Mouse (Mus musculus): ENCODE measurements around the gene Kif26b. TPM values are rescaled to one million over a fixed set of nuclear protein-coding genes. Genes with fewer than 3 reads are reported as not detected.

The Kif26b gene
- polyA plus RNA-seq, 1 experiment from 2014 or later = 8.7 TPM

GRCm38 (mm10) chr1:178568551-178569545, 39.9 kb downstream of the Kif26b start:
- H3K9ac ChIP-seq = no peak overlapping the region
- WGBS = 39% methylated on average over 7 of the region's 7 CpGs
- H3K36me3 ChIP-seq = no peaks in the 10 kb centered on the region
- no peak overlapping the region for H3K4me2 ChIP-seq (replicated peaks)
- no peaks in the 10 kb centered on the region for H3K27me3 ChIP-seq
- H3K9me3 ChIP-seq (replicated peaks) = no peaks in the 10 kb centered on the region
- no peak overlapping the region for H3K4me3 ChIP-seq (replicated peaks)
- H3K27ac ChIP-seq (replicated peaks) = peak overlapping the region; percentile 39; the same call in 1 of the 2 replicates
- H3K4me1 ChIP-seq = peaks cover 38% of the 10 kb centered on the region
- ATAC-seq (ENCODE audit: insufficient number of reproducible peaks, low FRiP score, low TSS enrichment, low read depth) = no peak

- ATAC-seq (ENCODE audit: insufficient number of reproducible peaks, low FRiP score, low TSS enrichment, low read depth) = no peak
- H3K4me1 ChIP-seq = peaks cover 38% of the 10 kb centered on the region
- H3K4me3 ChIP-seq (replicated peaks) = no peak overlapping the region
- H3K9ac ChIP-seq = no peak overlapping the region
- no peaks in the 10 kb centered on the region for H3K9me3 ChIP-seq (replicated peaks)
- 64% methylated on average over 4 of the region's 4 CpGs for WGBS
- no peak overlapping the region for H3K27ac ChIP-seq (replicated peaks)
- no peaks in the 10 kb centered on the region for H3K27me3 ChIP-seq
- H3K36me3 ChIP-seq = 0 out of 2 replicates have a peak, but pooled peaks cover 2% of the 10 kb centered on the region
- H3K4me2 ChIP-seq (replicated peaks) = no peak overlapping the region
Measured at GRCm38 (mm10) chr1:178571009-178571408, 42.1 kb downstream of the Kif26b start.

- Histone ChIP-seq H3K4me2 (replicated peaks) (no peak overlapping the region), H3K9ac (no peak overlapping the region), H3K36me3 (0 out of 2 replicates have a peak, but pooled peaks cover 2% of the 10 kb centered on the region), H3K9me3 (replicated peaks) (no peaks in the 10 kb centered on the region), H3K27ac (replicated peaks) (no peak overlapping the region), H3K4me3 (replicated peaks) (no peak overlapping the region), H3K4me1 (peaks cover 34% of the 10 kb centered on the region), H3K27me3 (no peaks in the 10 kb centered on the region)
- WGBS = 31% methylated on average over 13 of the region's 13 CpGs
- ATAC-seq (ENCODE audit: insufficient number of reproducible peaks, low FRiP score, low TSS enrichment, low read depth) = no peak
Measured at GRCm38 (mm10) chr1:178571885-178572444, 43.0 kb downstream of the Kif26b start.

GRCm38 (mm10) chr1:178573406-178574032, 44.6 kb downstream of the Kif26b start:
- Histone ChIP-seq H3K27ac (replicated peaks) (no peak overlapping the region), H3K4me3 (replicated peaks) (no peak overlapping the region), H3K4me1 (peaks cover 20% of the 10 kb centered on the region), H3K9ac (no peak overlapping the region), H3K27me3 (no peaks in the 10 kb centered on the region), H3K4me2 (replicated peaks) (no peak overlapping the region), H3K9me3 (replicated peaks) (no peaks in the 10 kb centered on the region), H3K36me3 (0 out of 2 replicates have a peak, but pooled peaks cover 2% of the 10 kb centered on the region)
- WGBS = 61% methylated on average over 4 of the region's 4 CpGs
- ATAC-seq (ENCODE audit: insufficient number of reproducible peaks, low FRiP score, low TSS enrichment, low read depth) = no peak

GRCm38 (mm10) chr1:178575706-178576105, 46.8 kb downstream of the Kif26b start:
- ATAC-seq (ENCODE audit: insufficient number of reproducible peaks, low FRiP score, low TSS enrichment, low read depth) = no peak
- H3K4me1 ChIP-seq = peaks cover 10% of the 10 kb centered on the region; the same call in 1 of the 2 replicates
- no peaks in the 10 kb centered on the region for H3K9me3 ChIP-seq (replicated peaks)
- no peaks in the 10 kb centered on the region for H3K27me3 ChIP-seq
- 92% methylated on average over 2 of the region's 2 CpGs for WGBS
- 0 out of 2 replicates have a peak, but pooled peaks cover 2% of the 10 kb centered on the region for H3K36me3 ChIP-seq
- H3K9ac ChIP-seq = no peak overlapping the region
- no peak overlapping the region for H3K4me2 ChIP-seq (replicated peaks)
- no peak overlapping the region for H3K4me3 ChIP-seq (replicated peaks)
- no peak overlapping the region for H3K27ac ChIP-seq (replicated peaks)

- H3K27me3 ChIP-seq = no peaks in the 10 kb centered on the region
- ATAC-seq (ENCODE audit: insufficient number of reproducible peaks, low FRiP score, low TSS enrichment, low read depth) = 0 out of 2 replicates have a peak, but pooled peaks have one; percentile 15
- H3K9me3 ChIP-seq (replicated peaks) = no peaks in the 10 kb centered on the region
- H3K27ac ChIP-seq (replicated peaks) = no peak overlapping the region
- no peak overlapping the region for H3K4me2 ChIP-seq (replicated peaks)
- 0 out of 2 replicates have a peak, but pooled peaks cover 2% of the 10 kb centered on the region for H3K36me3 ChIP-seq
- WGBS = 58% methylated on average over 3 of the region's 3 CpGs
- no peak overlapping the region for H3K9ac ChIP-seq
- peaks cover 5% of the 10 kb centered on the region; the same call in 1 of the 2 replicates for H3K4me1 ChIP-seq
- no peak overlapping the region for H3K4me3 ChIP-seq (replicated peaks)
Measured at GRCm38 (mm10) chr1:178576926-178577325, 48.0 kb downstream of the Kif26b start.

- Histone ChIP-seq H3K4me2 (replicated peaks) (no peak overlapping the region), H3K27ac (replicated peaks) (0 out of 2 replicates have a peak overlapping the region, but pooled peaks have one; percentile 22), H3K4me1 (peaks cover 33% of the 10 kb centered on the region), H3K9ac (no peak overlapping the region), H3K27me3 (no peaks in the 10 kb centered on the region), H3K4me3 (replicated peaks) (no peak overlapping the region), H3K36me3 (no peaks in the 10 kb centered on the region), H3K9me3 (replicated peaks) (no peaks in the 10 kb centered on the region)
- no peak; the same call in 1 of the 2 replicates for ATAC-seq (ENCODE audit: insufficient number of reproducible peaks, low FRiP score, low TSS enrichment, low read depth)
- 40% methylated on average over 5 of the region's 5 CpGs for WGBS
Measured at GRCm38 (mm10) chr1:178585366-178586020, 56.6 kb downstream of the Kif26b start.

GRCm38 (mm10) chr1:178590229-178591171, 61.6 kb downstream of the Kif26b start:
- WGBS = 59% methylated on average over 13 of the region's 13 CpGs
- ATAC-seq (ENCODE audit: insufficient number of reproducible peaks, low FRiP score, low TSS enrichment, low read depth) = no peak
- Histone ChIP-seq H3K9me3 (replicated peaks) (no peaks in the 10 kb centered on the region), H3K27me3 (no peaks in the 10 kb centered on the region), H3K27ac (replicated peaks) (no peak overlapping the region), H3K36me3 (no peaks in the 10 kb centered on the region), H3K4me3 (replicated peaks) (no peak overlapping the region), H3K4me2 (replicated peaks) (no peak overlapping the region), H3K9ac (no peak overlapping the region), H3K4me1 (peaks cover 13% of the 10 kb centered on the region)

- no peak overlapping the region for H3K27ac ChIP-seq (replicated peaks)
- H3K9ac ChIP-seq = no peak overlapping the region
- H3K9me3 ChIP-seq (replicated peaks) = no peaks in the 10 kb centered on the region
- no peaks in the 10 kb centered on the region for H3K27me3 ChIP-seq
- WGBS = 94% methylated on average over 3 of the region's 3 CpGs
- no peaks in the 10 kb centered on the region for H3K36me3 ChIP-seq
- H3K4me2 ChIP-seq (replicated peaks) = no peak overlapping the region
- no peak overlapping the region for H3K4me3 ChIP-seq (replicated peaks)
- ATAC-seq (ENCODE audit: insufficient number of reproducible peaks, low FRiP score, low TSS enrichment, low read depth) = no peak
- H3K4me1 ChIP-seq = 0 out of 2 replicates have a peak, but pooled peaks cover 4% of the 10 kb centered on the region
Measured at GRCm38 (mm10) chr1:178597113-178597512, 68.2 kb downstream of the Kif26b start.

- WGBS = 44% methylated on average over 6 of the region's 6 CpGs
- Histone ChIP-seq H3K9me3 (replicated peaks) (no peaks in the 10 kb centered on the region), H3K36me3 (no peaks in the 10 kb centered on the region), H3K27ac (replicated peaks) (no peak overlapping the region), H3K9ac (no peak overlapping the region), H3K4me2 (replicated peaks) (no peak overlapping the region), H3K4me1 (0 out of 2 replicates have a peak, but pooled peaks cover 4% of the 10 kb centered on the region), H3K27me3 (no peaks in the 10 kb centered on the region), H3K4me3 (replicated peaks) (no peak overlapping the region)
- ATAC-seq (ENCODE audit: insufficient number of reproducible peaks, low FRiP score, low TSS enrichment, low read depth) = no peak
Measured at GRCm38 (mm10) chr1:178597757-178598156, 68.8 kb downstream of the Kif26b start.
